In genomic region chr5:99399855-99400626, GRCm38 (mm10) we compare ENCODE assay signal across 14 mouse cellular contexts.
DNase-seq lines count a peak whose midpoint lies in the region; ATAC-seq and TF ChIP-seq lines count a peak whose summit lies in the region.
"Had no signal": no experiment of that assay in that cellular context is flagged by ENCODE, and none has a peak within 500 bp of the region (broad histone marks: within the 10 kb centered on the region; RNA-seq: fewer than 3 reads in every experiment).

No protein-coding gene starts in this region.

- H3K36me3 ChIP-seq in heart, embryonic 15.5 days, result no peaks in the 10 kb centered on the region
- no peaks in the 10 kb centered on the region for H3K36me3 ChIP-seq in intestine, postnatal 0 days (ENCODE audit: control insufficient read depth, insufficient read depth)
- H3K36me3 ChIP-seq in small intestine, adult 2 months (ENCODE audit: control insufficient read depth, insufficient read depth, low read length), result no peaks in the 10 kb centered on the region
- H3K36me3 ChIP-seq: neural tube, embryonic 13.5 days had no signal

- H3K4me1 ChIP-seq in heart, embryonic 15.5 days (replicated peaks), result peaks cover 31% of the 10 kb centered on the region
- H3K4me1 ChIP-seq in intestine, postnatal 0 days (replicated peaks; ENCODE audit: control insufficient read depth, insufficient read depth, low read length), result peaks cover 6% of the 10 kb centered on the region; the same call in 1 of the 2 replicates
- H3K4me1 ChIP-seq in small intestine, adult 2 months (ENCODE audit: control insufficient read depth, insufficient read depth, insufficient read length, low read length), result peaks cover 15% of the 10 kb centered on the region; the same call in 1 of the 2 replicates

- H3K27ac ChIP-seq in heart, embryonic 15.5 days, result no peak overlapping the region
- H3K27ac ChIP-seq in intestine, postnatal 0 days (ENCODE audit: low read depth, low read length), result 0 out of 2 replicates have a peak overlapping the region, but pooled peaks have one; percentile 8
- H3K27ac ChIP-seq in small intestine, adult 2 months (ENCODE audit: insufficient read depth, low read depth, low read length), result peak overlapping the region; percentile 36; the same call in 1 of the 2 replicates
- H3K27ac ChIP-seq: left cerebral cortex, adult 2 months; neural tube, embryonic 13.5 days had no signal

- intact Hi-C loops in heart, postnatal 10 days (cut with DNase I), result no loop called here

- no peak overlapping the region for H3K4me3 ChIP-seq in heart, embryonic 15.5 days
- no peak overlapping the region for H3K4me3 ChIP-seq in intestine, postnatal 0 days (ENCODE audit: low read depth, low read length)
- no peak overlapping the region for H3K4me3 ChIP-seq in small intestine, adult 2 months (ENCODE audit: low read depth, low read length)
- H3K4me3 ChIP-seq: left cerebral cortex, adult 2 months; neural tube, embryonic 13.5 days had no signal

- no peak overlapping the region for H3K4me2 ChIP-seq in heart, embryonic 15.5 days
- H3K4me2 ChIP-seq in intestine, postnatal 0 days (replicated peaks; ENCODE audit: low read depth), result no peak overlapping the region
- H3K4me2 ChIP-seq: neural tube, embryonic 13.5 days had no signal

- H3K9ac ChIP-seq in heart, embryonic 15.5 days, result no peak overlapping the region
- H3K9ac ChIP-seq in intestine, postnatal 0 days (ENCODE audit: low read depth, low read length), result no peak overlapping the region
- H3K9ac ChIP-seq: neural tube, embryonic 13.5 days had no signal

- no peaks in the 10 kb centered on the region for H3K9me3 ChIP-seq in heart, embryonic 15.5 days (replicated peaks)
- no peaks in the 10 kb centered on the region for H3K9me3 ChIP-seq in intestine, postnatal 0 days (ENCODE audit: control insufficient read depth)
- H3K9me3 ChIP-seq: neural tube, embryonic 13.5 days had no signal

- no peak for TF ChIP-seq CTCF in intestine, postnatal 0 days (IDR thresholded peaks at IDR 0.05; ENCODE audit: low read depth)
- TF ChIP-seq CTCF in small intestine, adult 2 months (IDR thresholded peaks at IDR 0.05; ENCODE audit: extremely low read depth, insufficient read length, insufficient replicate concordance, low read depth, low read length), result no peak

- TF ChIP-seq POLR2A in small intestine, adult 2 months (IDR thresholded peaks at IDR 0.05; ENCODE audit: low read depth, low read length), result no peak

- 0 out of 2 replicates have a peak, but pooled peaks have one; percentile 19 for ATAC-seq in heart, embryonic 15.5 days (replicated peaks; ENCODE audit: insufficient number of reproducible peaks, insufficient read depth, low FRiP score, low read depth)
- peak; percentile 66 for ATAC-seq in intestine, postnatal 0 days
- ATAC-seq: midbrain, embryonic 16.5 days had no signal

- no peaks in the 10 kb centered on the region for H3K27me3 ChIP-seq in heart, embryonic 15.5 days
- H3K27me3 ChIP-seq in intestine, postnatal 0 days (replicated peaks; ENCODE audit: control insufficient read depth, insufficient read depth, low read length), result no peaks in the 10 kb centered on the region
- H3K27me3 ChIP-seq in small intestine, adult 2 months (ENCODE audit: control insufficient read depth, insufficient read depth, low read length), result no peaks in the 10 kb centered on the region
- H3K27me3 ChIP-seq: neural tube, embryonic 13.5 days had no signal

- 31% methylated on average over 7 of the region's 7 CpGs for WGBS in heart, embryonic 15.5 days
- 38% methylated on average over 7 of the region's 7 CpGs for WGBS in intestine, postnatal 0 days
- 43% methylated on average over 7 of the region's 7 CpGs for WGBS in small intestine, adult 2 months

- no peak for DNase-seq in heart, postnatal 10 days
- peak; percentile 3 for DNase-seq in NIH3T3 (ENCODE audit: low read depth)
- no peak for DNase-seq in layer of hippocampus, adult 18-20 months (ENCODE audit: low spot score in 2 of 2)
- DNase-seq in ovary, postnatal 36 days (ENCODE audit: low spot score), result no peak
- DNase-seq: gastrocnemius, postnatal 36 days; kidney, adult 11 months; kidney, postnatal 36 days; spleen, adult 18-20 months had no signal
